Mouse (Mus musculus) kidney, embryonic 14.5 days (tissue): Measurements from ENCODE around the gene Emsy. TPM values are rescaled to one million over a fixed set of nuclear protein-coding genes. Genes with fewer than 3 reads are reported as not detected.

Source experiments
- ATAC-seq: fragments of 200-750 bp; cut with Nextera tagmentation; 2 replicates; pipeline ENCODE4 v1.8.0; 2017; ENCODE audit warnings: moderate number of reproducible peaks, mild to moderate bottlenecking, moderate TSS enrichment, moderate library complexity; ENCODE audit not compliant: low FRiP score, low TSS enrichment
- H3K27ac ChIP-seq: fragments of 300-500 bp; sonication (generic); 2 replicates; pipeline ENCODE4 v1.5.1; 2014; ENCODE audit warnings: low read depth, mild to moderate bottlenecking, low read length, moderate library complexity, mixed read lengths
- H3K27me3 ChIP-seq: fragments of 300-500 bp; sonication (generic); 2 replicates; pipeline ENCODE4 v1.6.1; 2014; ENCODE audit warnings: mild to moderate bottlenecking, low read length; ENCODE audit not compliant: control insufficient read depth, insufficient read depth
- H3K36me3 ChIP-seq: fragments of 300-500 bp; sonication (generic); 2 replicates; pipeline ENCODE4 v1.6.1; 2014; ENCODE audit warnings: low read length, mixed read lengths; ENCODE audit not compliant: control insufficient read depth, insufficient read depth
- H3K4me1 ChIP-seq: fragments of 300-500 bp; sonication (generic); 2 replicates; pipeline ENCODE4 v1.6.1; 2014; ENCODE audit warnings: low read length, mixed read lengths; ENCODE audit not compliant: control insufficient read depth, insufficient read depth
- H3K4me2 ChIP-seq: fragments of 300-500 bp; sonication (generic); replicated peaks from 2 replicates; pipeline ENCODE4 v1.6.1; 2014; ENCODE audit warnings: low read depth, mild to moderate bottlenecking, low read length
- H3K4me3 ChIP-seq: fragments of 300-500 bp; sonication (generic); 2 replicates; pipeline ENCODE4 v1.5.1; 2014; ENCODE audit warnings: mild to moderate bottlenecking, low read length
- H3K9ac ChIP-seq: fragments of 300-500 bp; sonication (generic); 2 replicates; pipeline ENCODE4 v1.6.1; 2014; ENCODE audit warnings: low read depth, mild to moderate bottlenecking, low read length, moderate library complexity
- H3K9me3 ChIP-seq: fragments of 300-500 bp; sonication (generic); 2 replicates; pipeline ENCODE4 v1.6.1; 2016; ENCODE audit warnings: low read length; ENCODE audit not compliant: control insufficient read depth
- WGBS: fragments of 180-500 bp; shearing (Covaris S2); extraction: QIAGEN DNeasy Blood & Tissue Kit; methylation state at CpG from one replicate; pipeline ENCODE4 v1.1.7; 2014; 5-methylcytosine and 5-hydroxymethylcytosine counted together
- polyA plus RNA-seq: library from polyadenylated mRNA; unstranded; fragments of >200 nt; fragmentation: Nextera tagmentation; extraction: Ambion mirVana; gene quantifications from 2 replicates; pipeline ENCODE4 v1.2.1, GENCODE M21; 2014

Emsy gene
- polyA plus RNA-seq, 1 experiment from 2014 or later = 47.8 TPM

- no peaks in the 10 kb centered on the region for H3K9me3 ChIP-seq
- H3K36me3 ChIP-seq = no peaks in the 10 kb centered on the region
- H3K27me3 ChIP-seq = no peaks in the 10 kb centered on the region
- H3K4me1 ChIP-seq = 0 out of 2 replicates have a peak, but pooled peaks cover 6% of the 10 kb centered on the region
- H3K4me2 ChIP-seq = no peak overlapping the region
- no peak overlapping the region for H3K4me3 ChIP-seq
- 62% methylated on average over 9 of the region's 9 CpGs for WGBS
- ATAC-seq = peak; percentile 44; the same call in 1 of the 2 replicates
- peak overlapping the region; percentile 24; the same call in 1 of the 2 replicates for H3K27ac ChIP-seq
- no peak overlapping the region for H3K9ac ChIP-seq
These were observed 91.8 kb downstream of the Emsy start for GRCm38 (mm10) chr7:98564607-98565364.

GRCm38 (mm10) chr7:98563991-98564390, 92.6 kb downstream of the Emsy start:
- WGBS = 91% methylated on average over 6 of the region's 6 CpGs
- Histone ChIP-seq H3K4me2 (no peak overlapping the region), H3K4me1 (0 out of 2 replicates have a peak, but pooled peaks cover 6% of the 10 kb centered on the region), H3K36me3 (no peaks in the 10 kb centered on the region), H3K4me3 (no peak overlapping the region), H3K9ac (no peak overlapping the region), H3K27ac (no peak overlapping the region), H3K27me3 (no peaks in the 10 kb centered on the region), H3K9me3 (no peaks in the 10 kb centered on the region)
- ATAC-seq = no peak

GRCm38 (mm10) chr7:98562966-98563365, 93.6 kb downstream of the Emsy start:
- no peak for ATAC-seq
- Histone ChIP-seq H3K27me3 (no peaks in the 10 kb centered on the region), H3K9me3 (no peaks in the 10 kb centered on the region), H3K27ac (no peak overlapping the region), H3K4me3 (no peak overlapping the region), H3K4me1 (0 out of 2 replicates have a peak, but pooled peaks cover 6% of the 10 kb centered on the region), H3K9ac (no peak overlapping the region), H3K36me3 (no peaks in the 10 kb centered on the region), H3K4me2 (no peak overlapping the region)
- 72% methylated on average over 5 of the region's 5 CpGs for WGBS

GRCm38 (mm10) chr7:98562186-98562585, 94.4 kb downstream of the Emsy start:
- Histone ChIP-seq H3K4me2 (no peak overlapping the region), H3K4me3 (no peak overlapping the region), H3K36me3 (no peaks in the 10 kb centered on the region), H3K4me1 (0 out of 2 replicates have a peak, but pooled peaks cover 3% of the 10 kb centered on the region), H3K27ac (no peak overlapping the region), H3K27me3 (no peaks in the 10 kb centered on the region), H3K9me3 (no peaks in the 10 kb centered on the region), H3K9ac (no peak overlapping the region)
- ATAC-seq = no peak
- WGBS = 86% methylated on average over 8 of the region's 8 CpGs

GRCm38 (mm10) chr7:98561556-98562164, 94.9 kb downstream of the Emsy start:
- H3K4me3 ChIP-seq = no peak overlapping the region
- 82% methylated on average over 12 of the region's 12 CpGs for WGBS
- H3K9me3 ChIP-seq = no peaks in the 10 kb centered on the region
- H3K4me1 ChIP-seq = 0 out of 2 replicates have a peak, but pooled peaks cover under 1% of the 10 kb centered on the region
- H3K36me3 ChIP-seq = no peaks in the 10 kb centered on the region
- no peak overlapping the region for H3K4me2 ChIP-seq
- H3K9ac ChIP-seq = no peak overlapping the region
- no peak overlapping the region for H3K27ac ChIP-seq
- no peaks in the 10 kb centered on the region for H3K27me3 ChIP-seq
- no peak for ATAC-seq

- no peak overlapping the region for H3K4me2 ChIP-seq
- H3K9ac ChIP-seq = no peak overlapping the region
- no peaks in the 10 kb centered on the region for H3K36me3 ChIP-seq
- peak; percentile 15; the same call in 1 of the 2 replicates for ATAC-seq
- H3K4me1 ChIP-seq = no peaks in the 10 kb centered on the region
- no peaks in the 10 kb centered on the region for H3K9me3 ChIP-seq
- H3K27me3 ChIP-seq = no peaks in the 10 kb centered on the region
- no peak overlapping the region for H3K4me3 ChIP-seq
- H3K27ac ChIP-seq = no peak overlapping the region
- 71% methylated on average over 9 of the region's 9 CpGs for WGBS
These were observed 98.3 kb downstream of the Emsy start for GRCm38 (mm10) chr7:98558128-98558921.

GRCm38 (mm10) chr7:98556767-98557394, 99.7 kb downstream of the Emsy start:
- Histone ChIP-seq H3K27me3 (no peaks in the 10 kb centered on the region), H3K9me3 (no peaks in the 10 kb centered on the region), H3K27ac (no peak overlapping the region), H3K4me1 (no peaks in the 10 kb centered on the region), H3K4me3 (no peak overlapping the region), H3K4me2 (no peak overlapping the region), H3K36me3 (no peaks in the 10 kb centered on the region), H3K9ac (no peak overlapping the region)
- WGBS = 86% methylated on average over 6 of the region's 6 CpGs
- no peak for ATAC-seq

GRCm38 (mm10) chr7:98551041-98551440, 105.5 kb downstream of the Emsy start:
- Histone ChIP-seq H3K27me3 (no peaks in the 10 kb centered on the region), H3K36me3 (no peaks in the 10 kb centered on the region), H3K27ac (no peak overlapping the region), H3K9me3 (no peaks in the 10 kb centered on the region), H3K4me3 (no peak overlapping the region), H3K9ac (no peak overlapping the region), H3K4me2 (no peak overlapping the region), H3K4me1 (peaks cover 3% of the 10 kb centered on the region; the same call in 1 of the 2 replicates)
- ATAC-seq = no peak
- WGBS = 81% methylated on average over 3 of the region's 3 CpGs
